Mouse (Mus musculus): ENCODE data around the gene Arfgap1. TPM values are rescaled to one million over a fixed set of nuclear protein-coding genes. Genes with fewer than 3 reads are reported as not detected.

Arfgap1 gene
- polyA plus RNA-seq (2012; rRNA removed) = 104 and 109 TPM in 2 replicates

GRCm38 (mm10) chr2:180967010-180967763, at the start of gene Arfgap1:
Arfgap1 (plus strand) TSS chr2:180967225.
- peak; percentile 96 for DNase-seq (ENCODE audit: low read depth)
- TF ChIP-seq POLR2A (IDR thresholded peaks at IDR 0.05; ENCODE audit: borderline replicate concordance, extremely low read depth, insufficient read depth, insufficient read length, poor library complexity, severe bottlenecking) (peak; percentile 59; the same call in 1 of the 2 replicates), CTCF (IDR thresholded peaks at IDR 0.05; ENCODE audit: borderline replicate concordance, extremely low read depth, insufficient read depth, insufficient read length) (no peak)

- no peak for DNase-seq (ENCODE audit: low read depth)
- TF ChIP-seq POLR2A (IDR thresholded peaks at IDR 0.05; ENCODE audit: borderline replicate concordance, extremely low read depth, insufficient read depth, insufficient read length, poor library complexity, severe bottlenecking) (no peak), CTCF (IDR thresholded peaks at IDR 0.05; ENCODE audit: borderline replicate concordance, extremely low read depth, insufficient read depth, insufficient read length) (no peak)
Measured at GRCm38 (mm10) chr2:180919913-180920809, 46.9 kb upstream of the Arfgap1 start.

- peak; percentile 98 for DNase-seq (ENCODE audit: low read depth)
- TF ChIP-seq CTCF (IDR thresholded peaks at IDR 0.05; ENCODE audit: borderline replicate concordance, extremely low read depth, insufficient read depth, insufficient read length) = no peak
- TF ChIP-seq POLR2A (IDR thresholded peaks at IDR 0.05; ENCODE audit: borderline replicate concordance, extremely low read depth, insufficient read depth, insufficient read length, poor library complexity, severe bottlenecking) = peak; percentile 88
Measured at GRCm38 (mm10) chr2:180920810-180921400, 46.1 kb upstream of the Arfgap1 start, which contains the start of gene Ythdf1. Ythdf1 (minus strand) TSS chr2:180920949.

GRCm38 (mm10) chr2:180922739-180923138, 44.3 kb upstream of the Arfgap1 start:
- no peak for TF ChIP-seq CTCF (IDR thresholded peaks at IDR 0.05; ENCODE audit: borderline replicate concordance, extremely low read depth, insufficient read depth, insufficient read length)
- TF ChIP-seq POLR2A (IDR thresholded peaks at IDR 0.05; ENCODE audit: borderline replicate concordance, extremely low read depth, insufficient read depth, insufficient read length, poor library complexity, severe bottlenecking) = no peak
- no peak for DNase-seq (ENCODE audit: low read depth)

- peak; percentile 70 for DNase-seq (ENCODE audit: low read depth)
- TF ChIP-seq CTCF (IDR thresholded peaks at IDR 0.05; ENCODE audit: borderline replicate concordance, extremely low read depth, insufficient read depth, insufficient read length) (peak; percentile 93), POLR2A (IDR thresholded peaks at IDR 0.05; ENCODE audit: borderline replicate concordance, extremely low read depth, insufficient read depth, insufficient read length, poor library complexity, severe bottlenecking) (no peak)
Measured at GRCm38 (mm10) chr2:180925176-180925575, 41.8 kb upstream of the Arfgap1 start.

GRCm38 (mm10) chr2:180928723-180929122, 38.3 kb upstream of the Arfgap1 start, which contains the start of gene Birc7:
Birc7 (plus strand) TSS chr2:180929023.
- TF ChIP-seq POLR2A (IDR thresholded peaks at IDR 0.05; ENCODE audit: borderline replicate concordance, extremely low read depth, insufficient read depth, insufficient read length, poor library complexity, severe bottlenecking) (no peak), CTCF (IDR thresholded peaks at IDR 0.05; ENCODE audit: borderline replicate concordance, extremely low read depth, insufficient read depth, insufficient read length) (no peak)

GRCm38 (mm10) chr2:180932418-180932817, 34.6 kb upstream of the Arfgap1 start:
- no peak for TF ChIP-seq CTCF (IDR thresholded peaks at IDR 0.05; ENCODE audit: borderline replicate concordance, extremely low read depth, insufficient read depth, insufficient read length)
- no peak for TF ChIP-seq POLR2A (IDR thresholded peaks at IDR 0.05; ENCODE audit: borderline replicate concordance, extremely low read depth, insufficient read depth, insufficient read length, poor library complexity, severe bottlenecking)
- DNase-seq (ENCODE audit: low read depth) = peak; percentile 47

More at GRCm38 (mm10) chr2:180928723-180929122, 38.3 kb upstream of the Arfgap1 start, which contains the start of gene Birc7:
- no peak for DNase-seq (ENCODE audit: low read depth)

GRCm38 (mm10) chr2:180940187-180940586, 26.8 kb upstream of the Arfgap1 start:
- no peak for TF ChIP-seq CTCF (IDR thresholded peaks at IDR 0.05; ENCODE audit: borderline replicate concordance, extremely low read depth, insufficient read depth, insufficient read length)
- no peak for TF ChIP-seq POLR2A (IDR thresholded peaks at IDR 0.05; ENCODE audit: borderline replicate concordance, extremely low read depth, insufficient read depth, insufficient read length, poor library complexity, severe bottlenecking)
- no peak for DNase-seq (ENCODE audit: low read depth)

- TF ChIP-seq POLR2A (IDR thresholded peaks at IDR 0.05; ENCODE audit: borderline replicate concordance, extremely low read depth, insufficient read depth, insufficient read length, poor library complexity, severe bottlenecking) = no peak
- TF ChIP-seq CTCF (IDR thresholded peaks at IDR 0.05; ENCODE audit: borderline replicate concordance, extremely low read depth, insufficient read depth, insufficient read length) = no peak
- DNase-seq (ENCODE audit: low read depth) = peak; percentile 82
Measured at GRCm38 (mm10) chr2:180941869-180942268, 25.2 kb upstream of the Arfgap1 start.

- TF ChIP-seq POLR2A (IDR thresholded peaks at IDR 0.05; ENCODE audit: borderline replicate concordance, extremely low read depth, insufficient read depth, insufficient read length, poor library complexity, severe bottlenecking) (no peak), CTCF (IDR thresholded peaks at IDR 0.05; ENCODE audit: borderline replicate concordance, extremely low read depth, insufficient read depth, insufficient read length) (no peak)
- DNase-seq (ENCODE audit: low read depth) = no peak
Measured at GRCm38 (mm10) chr2:180949947-180950346, 17.1 kb upstream of the Arfgap1 start.
